Mouse (Mus musculus) ovary, adult 2 months (tissue): ENCODE measurements around the gene Cpne4. TPM values are rescaled to one million over a fixed set of nuclear protein-coding genes. Genes with fewer than 3 reads are reported as not detected.

Experiments used
- polyA plus RNA-seq: library from polyadenylated mRNA; depleted of rRNA; stranded (reverse); fragments of >200 nt; gene quantifications from 2 replicates; pipeline ENCODE4 v1.2.3, GENCODE M21; 2012; rRNA removed

The Cpne4 gene
- not detected in 2 replicates for polyA plus RNA-seq

GRCm38 (mm10) chr9:104546986-104547385 lies at the start of gene Cpne4:
Cpne4 (plus strand) TSS chr9:104547286.

GRCm38 (mm10) chr9:105053147-105053557 lies 506.1 kb downstream of the Cpne4 start, which contains the start of gene Mrpl3:
Mrpl3 (plus strand) TSS chr9:105053239.

Other genes starting within 250 kb of the Cpne4 start
- 8.3 and 10.6 TPM in 2 replicates for gene Acpp, start 209.5 kb upstream of the Cpne4 start, polyA plus RNA-seq